Mouse (Mus musculus): ENCODE data around the gene Pef1.

- TF ChIP-seq CTCF (IDR thresholded peaks at IDR 0.05; ENCODE audit: extremely low read depth, insufficient read depth, insufficient read length, insufficient replicate concordance) = no peak
- TF ChIP-seq POLR2A (IDR thresholded peaks at IDR 0.05; ENCODE audit: low read depth, low read length) = no peak
These were observed 70.9 kb downstream of the Pef1 start for GRCm38 (mm10) chr4:130173060-130173822.

Measured in spleen, adult 2 months (tissue).